Mouse (Mus musculus) adrenal gland, adult (tissue): Measurements from ENCODE around the gene Cdt1.
A peak's percentile ranks its signal among the peaks of the same experiment; 100 is the strongest.
"Not testable (repeated sequence)": the region's sequence is repeated elsewhere in the genome, so short reads cannot be mapped to it uniquely, and the experiment has no call there.

Source experiments
- DNase-seq, 2 experiments: peaks; one replicate each; pipeline ENCODE4 v3.0.0; 2022 to 2023; ENCODE audit warnings: low spot score in 1 of 2; ENCODE audit not compliant: inconsistent age in 2 of 2

Gene Cdt1

GRCm38 (mm10) chr8:122573176-122573575 is 5.4 kb downstream of the Cdt1 start:
- DNase-seq = not testable (repeated sequence)

GRCm38 (mm10) chr8:122573577-122573976 is 5.8 kb downstream of the Cdt1 start:
- DNase-seq = no peak

- no peak for DNase-seq
Measured at GRCm38 (mm10) chr8:122574264-122574663, 6.4 kb downstream of the Cdt1 start.

- DNase-seq = no peak
Measured at GRCm38 (mm10) chr8:122574667-122575251, 6.9 kb downstream of the Cdt1 start.

GRCm38 (mm10) chr8:122575286-122575685 is 7.5 kb downstream of the Cdt1 start:
- no peak for DNase-seq

- no peak for DNase-seq
Measured at GRCm38 (mm10) chr8:122575735-122576647, 8.2 kb downstream of the Cdt1 start.

GRCm38 (mm10) chr8:122576648-122577022 is 8.8 kb downstream of the Cdt1 start, which contains the start of gene Aprt:
TSS of gene Aprt (minus strand) at chr8:122576909.
- peak; percentile 97 to 99 for DNase-seq

GRCm38 (mm10) chr8:122577116-122577515 is 9.3 kb downstream of the Cdt1 start:
- no peak for DNase-seq

GRCm38 (mm10) chr8:122579196-122579595 is 11.4 kb downstream of the Cdt1 start:
- DNase-seq = no peak

- DNase-seq = no peak
Measured at GRCm38 (mm10) chr8:122580926-122581325, 13.1 kb downstream of the Cdt1 start.

- no peak for DNase-seq
Measured at GRCm38 (mm10) chr8:122584981-122585380, 17.2 kb downstream of the Cdt1 start.

GRCm38 (mm10) chr8:122585411-122585891 is 17.6 kb downstream of the Cdt1 start:
- peak; percentile 68 to 76 for DNase-seq

GRCm38 (mm10) chr8:122586171-122586570 is 18.4 kb downstream of the Cdt1 start:
- DNase-seq = no peak

GRCm38 (mm10) chr8:122586749-122587148 is 18.9 kb downstream of the Cdt1 start:
- no peak for DNase-seq

- DNase-seq = no peak
Measured at GRCm38 (mm10) chr8:122593240-122593639, 25.4 kb downstream of the Cdt1 start.

- DNase-seq = no peak
Measured at GRCm38 (mm10) chr8:122593783-122594507, 26.1 kb downstream of the Cdt1 start.

GRCm38 (mm10) chr8:122596031-122596430 is 28.2 kb downstream of the Cdt1 start:
- DNase-seq = no peak

GRCm38 (mm10) chr8:122600666-122601065 is 32.9 kb downstream of the Cdt1 start:
- DNase-seq = no peak

- no peak for DNase-seq
Measured at GRCm38 (mm10) chr8:122604640-122605039, 36.8 kb downstream of the Cdt1 start.

GRCm38 (mm10) chr8:122605367-122605766 is 37.6 kb downstream of the Cdt1 start:
- DNase-seq = no peak

GRCm38 (mm10) chr8:122606810-122607209 is 39.0 kb downstream of the Cdt1 start:
- DNase-seq = no peak
